Mouse (Mus musculus) embryonic facial prominence, embryonic 15.5 days (tissue): ENCODE results near the gene 1700020L24Rik. TPM values are rescaled to one million over a fixed set of nuclear protein-coding genes. Genes with fewer than 3 reads are reported as not detected.
A peak's percentile ranks its signal among the peaks of the same experiment; 100 is the strongest.

Experiments
- ATAC-seq: fragments of 200-750 bp; cut with Nextera tagmentation; 2 replicates; pipeline ENCODE4 v1.8.0; 2017; ENCODE audit warnings: low read depth, moderate TSS enrichment; ENCODE audit not compliant: insufficient number of reproducible peaks, low FRiP score, low TSS enrichment
- H3K27ac ChIP-seq: fragments of 300-500 bp; sonication (generic); replicated peaks from 2 replicates; pipeline ENCODE4 v1.5.1; 2015; ENCODE audit warnings: mild to moderate bottlenecking, inconsistent platforms
- H3K27me3 ChIP-seq: fragments of 300-500 bp; sonication (generic); 2 replicates; pipeline ENCODE4 v1.6.1; 2015; ENCODE audit warnings: inconsistent platforms
- H3K36me3 ChIP-seq: fragments of 300-500 bp; sonication (generic); 2 replicates; pipeline ENCODE4 v1.6.1; 2015; ENCODE audit warnings: mild to moderate bottlenecking, inconsistent platforms
- H3K4me1 ChIP-seq: fragments of 300-500 bp; sonication (generic); 2 replicates; pipeline ENCODE4 v1.6.1; 2015; ENCODE audit warnings: inconsistent platforms
- H3K4me2 ChIP-seq: fragments of 300-500 bp; sonication (generic); replicated peaks from 2 replicates; pipeline ENCODE4 v1.6.1; 2015; ENCODE audit warnings: mild to moderate bottlenecking, inconsistent platforms
- H3K4me3 ChIP-seq: fragments of 300-500 bp; sonication (generic); replicated peaks from 2 replicates; pipeline ENCODE4 v1.5.1; 2015; ENCODE audit warnings: mild to moderate bottlenecking, inconsistent platforms
- H3K9ac ChIP-seq: fragments of 300-500 bp; sonication (generic); 2 replicates; pipeline ENCODE4 v1.6.1; 2015; ENCODE audit warnings: inconsistent platforms
- H3K9me3 ChIP-seq: fragments of 300-500 bp; sonication (generic); replicated peaks from 2 replicates; pipeline ENCODE4 v1.6.1; 2016; ENCODE audit warnings: inconsistent platforms
- WGBS: fragments of 180-500 bp; shearing (Covaris S2); methylation state at CpG from one replicate; pipeline ENCODE4 v1.1.7; 2015; 5-methylcytosine and 5-hydroxymethylcytosine counted together
- polyA plus RNA-seq: library from polyadenylated mRNA; unstranded; fragments of >200 nt; fragmentation: Nextera tagmentation; extraction: Ambion mirVana; gene quantifications from 2 replicates; pipeline ENCODE4 v1.2.1, GENCODE M21; 2015

1700020L24Rik gene
- polyA plus RNA-seq, 1 experiment from 2014 or later = 0.57 TPM

DNA sequence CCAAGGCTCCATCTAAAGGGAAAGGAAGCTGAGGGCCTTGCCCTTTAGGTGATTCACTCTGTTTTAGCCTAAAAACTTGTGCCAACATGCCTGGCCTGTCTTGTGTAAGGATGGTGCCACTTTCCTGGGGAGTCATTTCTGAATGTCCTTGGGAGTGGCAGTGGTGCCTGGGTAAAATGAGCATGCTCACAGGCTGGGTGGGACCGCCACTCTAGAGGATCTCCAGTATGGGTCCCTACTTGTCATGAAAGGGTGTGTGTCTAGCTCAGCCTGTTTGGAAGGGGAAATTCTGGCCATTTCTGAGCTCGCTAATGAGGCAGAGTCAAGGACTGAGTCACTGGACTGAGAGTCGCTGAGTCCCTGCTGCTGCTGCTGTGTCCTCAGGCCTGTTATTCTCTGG is 18.1 kb downstream of the 1700020L24Rik start:
- no peak overlapping the region for H3K4me3 ChIP-seq
- WGBS = 55% methylated on average over 3 of the region's 3 CpGs
- H3K27me3 ChIP-seq = no peaks in the 10 kb centered on the region
- no peaks in the 10 kb centered on the region for H3K36me3 ChIP-seq
- no peak overlapping the region for H3K9ac ChIP-seq
- ATAC-seq = no peak
- H3K4me1 ChIP-seq = peaks cover 27% of the 10 kb centered on the region
- peak overlapping the region; percentile 29; the same call in 1 of the 2 replicates for H3K27ac ChIP-seq
- H3K9me3 ChIP-seq = no peaks in the 10 kb centered on the region
- H3K4me2 ChIP-seq = no peak overlapping the region

DNA sequence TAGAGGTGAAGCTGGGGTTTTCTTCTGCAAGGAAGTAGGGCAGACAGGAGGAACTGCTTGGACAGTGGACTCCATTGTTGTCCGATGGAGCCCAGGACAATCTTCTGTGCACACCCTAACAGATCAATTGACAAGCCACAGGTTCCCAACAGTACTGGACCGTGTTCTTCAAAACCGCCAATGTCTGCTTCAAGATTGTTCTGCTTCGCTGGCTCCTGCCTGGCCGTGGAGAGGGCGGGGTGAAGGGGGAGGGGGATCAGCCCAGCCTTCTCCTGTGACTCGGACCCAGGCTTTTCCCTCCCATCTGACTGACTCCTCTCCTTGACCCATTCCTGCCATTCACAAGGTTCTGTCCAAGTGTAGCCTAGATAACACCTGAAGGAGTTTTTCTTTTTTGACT is 19.8 kb downstream of the 1700020L24Rik start:
- Histone ChIP-seq H3K36me3 (no peaks in the 10 kb centered on the region), H3K27me3 (0 out of 2 replicates have a peak, but pooled peaks cover 3% of the 10 kb centered on the region), H3K27ac (no peak overlapping the region), H3K4me1 (peaks cover 30% of the 10 kb centered on the region), H3K4me2 (no peak overlapping the region), H3K4me3 (no peak overlapping the region), H3K9me3 (no peaks in the 10 kb centered on the region), H3K9ac (no peak overlapping the region)
- 23% methylated on average over 7 of the region's 7 CpGs for WGBS
- no peak for ATAC-seq

GRCm38 (mm10) chr11:83457912-83458601 is 20.6 kb downstream of the 1700020L24Rik start:
- no peak for ATAC-seq
- Histone ChIP-seq H3K4me2 (no peak overlapping the region), H3K36me3 (no peaks in the 10 kb centered on the region), H3K27me3 (peaks cover 8% of the 10 kb centered on the region; the same call in 1 of the 2 replicates), H3K9ac (no peak overlapping the region), H3K9me3 (no peaks in the 10 kb centered on the region), H3K4me3 (no peak overlapping the region), H3K4me1 (peaks cover 38% of the 10 kb centered on the region), H3K27ac (no peak overlapping the region; the same call in 1 of the 2 replicates)
- 54% methylated on average over 9 of the region's 9 CpGs for WGBS

DNA sequence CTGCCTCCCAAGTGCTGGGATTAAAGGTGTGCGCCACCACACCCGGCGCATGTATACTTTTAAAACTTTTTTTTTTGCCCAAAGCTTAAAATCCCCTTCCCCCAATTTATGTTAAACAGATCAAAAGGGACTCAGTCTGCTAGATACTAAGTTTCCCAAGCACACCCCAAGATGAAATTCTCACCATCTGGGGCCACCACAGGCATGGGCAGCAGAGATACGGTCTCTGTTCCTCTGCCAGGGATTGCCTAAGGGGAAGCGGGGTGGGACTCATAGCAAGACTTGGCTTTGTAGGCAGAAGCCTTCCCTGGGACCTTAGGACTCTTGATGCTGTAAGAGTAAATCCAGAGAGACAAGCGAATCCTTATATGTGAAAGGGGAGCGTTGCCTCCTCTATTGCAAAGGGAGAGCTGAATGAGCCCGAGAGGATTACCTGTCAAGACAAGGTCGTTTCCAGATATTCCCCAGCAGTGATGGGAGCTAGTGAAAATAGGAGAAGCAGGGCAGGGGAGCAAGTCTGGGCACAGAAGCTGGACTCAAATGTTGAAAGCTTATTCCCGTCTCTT is 24.1 kb downstream of the 1700020L24Rik start:
- H3K9ac ChIP-seq = no peak overlapping the region
- peaks cover 20% of the 10 kb centered on the region; the same call in 1 of the 2 replicates for H3K27me3 ChIP-seq
- peaks cover 32% of the 10 kb centered on the region for H3K4me1 ChIP-seq
- ATAC-seq = no peak
- 52% methylated on average over 10 of the region's 10 CpGs for WGBS
- H3K9me3 ChIP-seq = no peaks in the 10 kb centered on the region
- H3K4me2 ChIP-seq = peak overlapping the region; percentile 95
- no peaks in the 10 kb centered on the region for H3K36me3 ChIP-seq
- no peak overlapping the region; the same call in 1 of the 2 replicates for H3K4me3 ChIP-seq
- no peak overlapping the region for H3K27ac ChIP-seq

DNA sequence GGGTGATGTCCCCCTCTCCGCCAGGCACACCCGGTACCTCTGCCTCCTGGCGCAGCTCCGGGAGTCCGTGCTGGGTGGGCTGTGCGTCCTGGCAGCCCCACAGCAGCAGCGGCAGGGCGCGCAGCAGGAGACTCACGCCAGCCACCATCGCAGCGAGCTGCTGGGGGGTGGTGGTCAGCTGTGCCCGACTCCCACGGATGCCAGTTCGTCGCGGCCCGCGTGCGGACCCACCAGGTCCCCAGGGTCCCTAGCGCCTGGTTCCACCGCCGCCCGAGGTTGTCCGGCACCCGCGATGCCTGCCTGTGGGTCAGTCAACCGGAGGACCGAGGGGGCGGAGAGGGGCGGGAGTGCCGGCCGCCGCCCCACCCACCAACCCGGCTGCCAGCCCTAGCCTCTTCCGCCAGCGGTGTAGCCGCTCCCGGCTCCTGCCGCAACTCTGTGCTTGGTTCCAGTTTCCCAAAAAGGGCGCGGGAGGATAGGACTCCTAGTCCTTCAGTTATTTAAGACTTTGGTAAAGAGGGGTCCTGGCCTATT is 25.3 kb downstream of the 1700020L24Rik start, which contains the start of gene Mmp28:
Gene Mmp28 (minus strand): TSS at position 361 of the 534 bp plus-strand sequence.
- ATAC-seq = peak; percentile 39; the same call in 1 of the 2 replicates
- peak within 1 kb of the TSS; percentile 95 for H3K4me2 ChIP-seq

GRCm38 (mm10) chr11:83465976-83466375 is 28.5 kb downstream of the 1700020L24Rik start:
- no peak for ATAC-seq
- Histone ChIP-seq H3K9ac (no peak overlapping the region), H3K27me3 (peaks cover 20% of the 10 kb centered on the region; the same call in 1 of the 2 replicates), H3K4me1 (peaks cover 35% of the 10 kb centered on the region), H3K36me3 (no peaks in the 10 kb centered on the region), H3K27ac (no peak overlapping the region), H3K4me3 (no peak overlapping the region), H3K9me3 (no peaks in the 10 kb centered on the region), H3K4me2 (no peak overlapping the region)
- WGBS = 24% methylated on average over 2 of the region's 2 CpGs

More for the DNA sequence above, 25.3 kb downstream of the 1700020L24Rik start, which contains the start of gene Mmp28:
- no peaks in the 10 kb centered on the region for H3K36me3 ChIP-seq
- H3K4me3 ChIP-seq = peak within 1 kb of the TSS; percentile 62
- no peak within 1 kb of the TSS for H3K27ac ChIP-seq
- peaks cover 40% of the 10 kb centered on the region for H3K4me1 ChIP-seq
- H3K27me3 ChIP-seq = peaks cover 20% of the 10 kb centered on the region; the same call in 1 of the 2 replicates
- under 1% methylated on average over 41 of the region's 42 CpGs for WGBS
- H3K9ac ChIP-seq = peak within 1 kb of the TSS; percentile 55
- H3K9me3 ChIP-seq = no peaks in the 10 kb centered on the region

DNA sequence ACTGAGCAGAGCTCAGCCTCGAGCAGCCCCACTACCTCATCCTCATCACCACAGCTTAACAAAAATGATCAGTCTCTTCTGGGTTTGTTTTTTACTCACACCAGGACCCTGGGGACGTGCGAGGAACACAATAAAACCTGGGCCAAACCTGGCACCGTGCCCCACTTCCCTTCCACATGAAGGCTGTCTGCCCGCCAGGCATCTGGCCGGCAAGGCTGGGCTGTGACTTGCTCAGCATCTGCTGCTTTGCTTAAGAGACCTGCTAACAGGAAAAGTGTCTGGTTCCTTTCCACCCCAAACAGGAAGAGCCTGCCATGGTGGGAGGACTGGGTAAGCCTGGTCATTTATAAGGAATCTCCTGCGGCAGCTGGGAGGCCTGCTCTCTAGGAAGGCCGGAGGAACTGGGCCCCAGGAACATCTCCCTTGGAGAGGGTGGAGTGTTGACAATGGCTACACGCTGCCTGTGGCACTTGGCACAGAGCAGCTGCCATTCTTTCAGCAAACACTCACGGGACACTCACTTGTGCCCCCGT is 29.7 kb downstream of the 1700020L24Rik start:
- Histone ChIP-seq H3K36me3 (no peaks in the 10 kb centered on the region), H3K4me2 (no peak overlapping the region), H3K4me3 (no peak overlapping the region), H3K9me3 (no peaks in the 10 kb centered on the region), H3K9ac (no peak overlapping the region), H3K4me1 (peaks cover 40% of the 10 kb centered on the region), H3K27me3 (peaks cover 17% of the 10 kb centered on the region; the same call in 1 of the 2 replicates), H3K27ac (no peak overlapping the region)
- 50% methylated on average over 11 of the region's 11 CpGs for WGBS
- peak; percentile 45 for ATAC-seq

- H3K27ac ChIP-seq = no peak overlapping the region
- H3K4me1 ChIP-seq = peaks cover 32% of the 10 kb centered on the region
- no peaks in the 10 kb centered on the region for H3K9me3 ChIP-seq
- no peak overlapping the region for H3K9ac ChIP-seq
- no peak overlapping the region for H3K4me3 ChIP-seq
- peaks cover 6% of the 10 kb centered on the region; the same call in 1 of the 2 replicates for H3K27me3 ChIP-seq
- no peaks in the 10 kb centered on the region for H3K36me3 ChIP-seq
- 88% methylated on average over 3 of the region's 3 CpGs for WGBS
- ATAC-seq = no peak
- H3K4me2 ChIP-seq = no peak overlapping the region
Observed at GRCm38 (mm10) chr11:83468765-83469164, 31.3 kb downstream of the 1700020L24Rik start.

- peak overlapping the region; percentile 96; the same call in 1 of the 2 replicates for H3K27ac ChIP-seq
- H3K4me1 ChIP-seq = peaks cover 28% of the 10 kb centered on the region
- WGBS = 64% methylated on average over 2 of the region's 2 CpGs
- peaks cover 6% of the 10 kb centered on the region; the same call in 1 of the 2 replicates for H3K36me3 ChIP-seq
- peak overlapping the region; percentile 92; the same call in 1 of the 2 replicates for H3K4me3 ChIP-seq
- H3K9me3 ChIP-seq = no peaks in the 10 kb centered on the region
- ATAC-seq = no peak
- H3K4me2 ChIP-seq = peak overlapping the region; percentile 70
- no peaks in the 10 kb centered on the region for H3K27me3 ChIP-seq
- no peak overlapping the region for H3K9ac ChIP-seq
Observed at GRCm38 (mm10) chr11:83471766-83472165, 34.3 kb downstream of the 1700020L24Rik start.

DNA sequence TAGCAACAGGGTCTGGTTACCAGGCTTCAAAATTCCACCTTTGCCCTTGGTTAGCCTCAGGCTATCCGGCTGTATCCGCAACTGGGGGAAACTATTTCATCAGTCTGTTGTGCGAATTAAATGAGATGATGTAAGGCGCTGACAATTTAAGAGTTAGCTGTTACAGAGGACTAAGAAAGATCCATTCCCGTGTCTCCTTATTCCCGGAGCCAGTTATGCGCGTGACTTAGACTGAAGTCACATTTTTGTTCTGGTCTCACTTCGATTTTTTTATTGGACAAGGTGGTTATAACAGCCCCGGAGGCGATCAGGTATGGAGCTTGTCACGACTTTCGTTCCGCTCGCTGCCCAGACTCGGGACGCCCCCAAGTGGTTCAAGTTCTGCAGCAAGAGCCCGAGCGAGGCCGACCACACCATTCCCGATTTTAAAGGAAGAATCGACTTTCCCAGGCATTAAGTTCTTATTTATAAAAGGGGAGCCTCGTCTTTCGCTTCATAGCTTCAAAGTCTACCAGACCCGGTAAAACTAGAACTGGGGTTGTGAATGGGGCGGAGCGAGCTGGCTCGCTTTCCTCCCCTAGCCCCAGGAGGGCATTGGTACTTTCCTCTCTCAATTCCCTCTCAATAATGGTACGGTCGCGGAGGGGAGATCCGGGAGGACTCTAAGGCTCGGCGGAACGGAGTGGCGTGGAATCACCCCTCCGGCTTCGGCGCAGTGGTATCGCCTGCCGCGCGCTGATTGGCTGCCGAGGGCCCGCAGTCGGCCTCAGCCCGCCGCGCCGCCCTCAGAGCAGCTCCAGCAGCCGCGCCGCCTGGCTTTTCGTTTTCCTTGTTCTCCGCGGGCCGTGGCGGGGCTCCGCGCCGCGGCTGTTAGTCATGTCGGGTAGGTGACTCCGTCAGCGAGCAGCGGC is 35.1 kb downstream of the 1700020L24Rik start, which contains the start of gene Taf15:
Gene Taf15 (plus strand): TSS at position 763 of the 911 bp plus-strand sequence.
- Histone ChIP-seq H3K27ac (peak within 1 kb of the TSS; percentile 96), H3K9me3 (no peaks in the 10 kb centered on the region), H3K9ac (peak within 1 kb of the TSS; percentile 92), H3K27me3 (no peaks in the 10 kb centered on the region), H3K36me3 (peaks cover 7% of the 10 kb centered on the region; the same call in 1 of the 2 replicates), H3K4me1 (peaks cover 20% of the 10 kb centered on the region), H3K4me3 (peak within 1 kb of the TSS; percentile 92), H3K4me2 (peak within 1 kb of the TSS; percentile 72)
- WGBS = under 1% methylated on average over 66 of the region's 66 CpGs
- peak; percentile 98 for ATAC-seq
